Mouse (Mus musculus): Measurements from ENCODE around the gene Eme1.

DNA sequence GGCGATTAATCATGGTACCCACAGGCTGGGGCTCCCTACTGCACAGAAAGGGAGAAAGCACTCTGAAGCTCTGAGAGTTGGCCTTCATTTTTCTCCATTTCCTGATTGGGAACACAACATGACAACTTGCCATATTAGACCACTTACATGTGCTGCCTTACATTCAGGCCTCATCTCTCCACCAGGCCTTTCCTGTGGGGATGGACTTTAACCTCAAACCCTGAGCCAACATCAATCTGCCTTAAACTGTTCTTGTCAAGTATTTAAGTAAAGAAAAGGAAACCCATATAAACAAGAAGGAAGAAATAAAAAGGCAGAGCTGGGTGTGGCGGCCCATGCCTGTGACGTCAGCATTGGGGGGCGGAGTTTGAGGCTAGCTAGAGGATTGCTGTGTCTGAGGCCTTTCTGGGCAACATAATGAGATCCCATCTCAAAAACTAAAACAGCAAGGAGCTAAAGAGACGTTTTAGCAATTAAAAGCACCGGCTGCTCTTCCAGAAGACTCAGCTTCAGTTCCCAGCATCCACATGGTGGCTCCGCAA lies 57.4 kb downstream of the Eme1 start:
- TF ChIP-seq CTCF (IDR thresholded peaks at IDR 0.05; ENCODE audit: low read depth) (no peak), EP300 (IDR thresholded peaks at IDR 0.05; ENCODE audit: low read depth) (no peak)

Measured in liver, postnatal 0 days (tissue).